Mouse (Mus musculus) retina, postnatal 7 days (tissue): Measurements from ENCODE around the gene Sugp2.

Source experiments
- DNase-seq: peaks from one replicate; pipeline ENCODE4 v3.0.0-alpha.2; 2012; ENCODE audit warnings: low read depth, low spot score

Gene Sugp2

GRCm38 (mm10) chr8:70220236-70220840 is 13.7 kb upstream of the Sugp2 start:
- no peak for DNase-seq

GRCm38 (mm10) chr8:70220911-70221310 is 13.1 kb upstream of the Sugp2 start:
- no peak for DNase-seq

GRCm38 (mm10) chr8:70222041-70222440 is 12.0 kb upstream of the Sugp2 start:
- no peak for DNase-seq

- DNase-seq = no peak
These were observed 10.7 kb upstream of the Sugp2 start for GRCm38 (mm10) chr8:70223341-70223740.

GRCm38 (mm10) chr8:70227997-70228396 is 6.0 kb upstream of the Sugp2 start:
- DNase-seq = no peak

- no peak for DNase-seq
These were observed 3.2 kb upstream of the Sugp2 start for GRCm38 (mm10) chr8:70230837-70231236.

GRCm38 (mm10) chr8:70233606-70234005 is 420 bp upstream of the Sugp2 start:
- DNase-seq = no peak

GRCm38 (mm10) chr8:70234781-70235128 is 729 bp downstream of the Sugp2 start:
- no peak for DNase-seq

- no peak for DNase-seq
These were observed 3.8 kb downstream of the Sugp2 start for GRCm38 (mm10) chr8:70237842-70238241.

- DNase-seq = no peak
These were observed 6.6 kb downstream of the Sugp2 start for GRCm38 (mm10) chr8:70240642-70241041.

GRCm38 (mm10) chr8:70246622-70247021 is 12.6 kb downstream of the Sugp2 start:
- no peak for DNase-seq

GRCm38 (mm10) chr8:70247841-70248240 is 13.8 kb downstream of the Sugp2 start:
- DNase-seq = peak; percentile 70

GRCm38 (mm10) chr8:70254628-70255027 is 20.6 kb downstream of the Sugp2 start:
- no peak for DNase-seq

- no peak for DNase-seq
These were observed 23.4 kb downstream of the Sugp2 start for GRCm38 (mm10) chr8:70257456-70257855.

GRCm38 (mm10) chr8:70258600-70258999 is 24.6 kb downstream of the Sugp2 start:
- no peak for DNase-seq

- DNase-seq = no peak
These were observed 25.0 kb downstream of the Sugp2 start for GRCm38 (mm10) chr8:70259043-70259442.

- DNase-seq = no peak
These were observed 33.6 kb downstream of the Sugp2 start for GRCm38 (mm10) chr8:70267674-70268073.

GRCm38 (mm10) chr8:70268311-70268710 is 34.3 kb downstream of the Sugp2 start:
- no peak for DNase-seq

- DNase-seq = no peak
These were observed 35.0 kb downstream of the Sugp2 start for GRCm38 (mm10) chr8:70268799-70269565.

GRCm38 (mm10) chr8:70272949-70273348 is 38.9 kb downstream of the Sugp2 start:
- DNase-seq = no peak

GRCm38 (mm10) chr8:70274350-70274749 is 40.3 kb downstream of the Sugp2 start:
- no peak for DNase-seq

GRCm38 (mm10) chr8:70276476-70276875 is 42.5 kb downstream of the Sugp2 start:
- no peak for DNase-seq

GRCm38 (mm10) chr8:70278175-70278574 is 44.1 kb downstream of the Sugp2 start:
- DNase-seq = no peak
